Mouse (Mus musculus): ENCODE data around the gene Trarg1. TPM values are rescaled to one million over a fixed set of nuclear protein-coding genes. Genes with fewer than 3 reads are reported as not detected.
"Not testable (repeated sequence)": the region's sequence is repeated elsewhere in the genome, so short reads cannot be mapped to it uniquely, and the experiment has no call there.

Gene Trarg1
- total RNA-seq (2014; fragmentation: Nextera tagmentation) (not detected in 2 replicates), total RNA-seq (2017) (not detected in 2 replicates)

DNA sequence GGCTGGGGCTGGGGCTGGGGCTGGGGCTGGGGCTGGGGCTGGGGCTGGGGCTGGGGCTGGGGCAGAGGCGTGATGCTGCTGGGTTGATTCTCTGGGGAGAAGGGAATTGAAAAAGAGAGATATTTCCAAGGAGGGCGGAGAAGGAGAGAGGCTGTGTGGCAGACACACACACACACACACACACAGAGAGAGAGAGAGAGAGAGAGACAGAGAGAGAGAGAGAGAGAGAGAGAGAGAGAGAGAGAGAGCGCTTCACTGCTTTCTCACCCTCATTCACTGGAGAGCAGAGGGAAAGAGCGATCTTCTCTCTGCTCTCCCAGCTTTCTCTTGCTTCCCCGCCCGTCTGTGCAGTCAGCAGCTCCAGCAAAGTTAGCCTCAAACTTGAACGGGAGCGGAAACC lies at the start of gene Trarg1:
TSS of gene Trarg1 (plus strand) at position 301 of the 400 bp plus-strand sequence.
- not testable (repeated sequence) for ATAC-seq (replicated peaks; ENCODE audit: low FRiP score, low TSS enrichment, poor library complexity, severe bottlenecking)

DNA sequence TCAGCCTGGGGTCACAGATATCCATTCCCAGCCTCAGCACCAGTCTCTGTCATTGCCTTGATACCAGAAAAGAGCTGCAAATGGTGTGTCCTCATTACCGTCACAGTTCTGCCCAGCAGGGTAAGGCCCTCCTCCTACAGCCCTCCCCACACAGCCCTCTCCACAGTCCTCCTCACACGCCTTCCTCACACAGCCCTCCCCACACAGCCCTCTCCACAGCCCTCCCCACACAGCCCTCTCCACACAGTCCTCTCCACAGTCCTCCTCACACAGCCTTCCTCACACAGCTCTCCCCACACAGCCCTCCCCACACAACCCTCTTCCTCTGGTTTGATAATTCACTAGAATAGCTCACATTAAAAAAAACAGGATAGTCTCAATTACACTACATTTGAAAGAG lies 49.6 kb upstream of the Trarg1 start:
- no peak for ATAC-seq (replicated peaks; ENCODE audit: low FRiP score, low TSS enrichment, poor library complexity, severe bottlenecking)

DNA sequence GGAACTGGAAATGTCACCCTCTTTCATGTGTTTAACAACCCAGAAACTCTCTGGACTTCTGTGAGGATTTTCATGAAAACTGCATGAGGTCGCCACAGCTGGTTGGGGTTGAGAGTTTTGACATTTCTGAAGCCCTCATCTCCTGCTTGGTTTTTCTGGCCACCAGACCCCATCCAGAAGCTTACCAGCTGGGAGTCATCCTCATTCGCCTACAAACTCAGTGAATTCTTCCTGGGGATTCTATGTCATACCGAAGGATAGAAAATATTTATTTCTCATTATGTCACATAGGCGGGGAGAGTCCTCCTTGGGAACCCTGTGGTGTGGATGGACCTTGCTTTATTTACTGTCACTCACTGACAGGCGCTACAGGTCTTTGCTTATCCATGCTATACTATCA lies 49.1 kb upstream of the Trarg1 start:
- no peak for ATAC-seq (replicated peaks; ENCODE audit: low FRiP score, low TSS enrichment, poor library complexity, severe bottlenecking)

DNA sequence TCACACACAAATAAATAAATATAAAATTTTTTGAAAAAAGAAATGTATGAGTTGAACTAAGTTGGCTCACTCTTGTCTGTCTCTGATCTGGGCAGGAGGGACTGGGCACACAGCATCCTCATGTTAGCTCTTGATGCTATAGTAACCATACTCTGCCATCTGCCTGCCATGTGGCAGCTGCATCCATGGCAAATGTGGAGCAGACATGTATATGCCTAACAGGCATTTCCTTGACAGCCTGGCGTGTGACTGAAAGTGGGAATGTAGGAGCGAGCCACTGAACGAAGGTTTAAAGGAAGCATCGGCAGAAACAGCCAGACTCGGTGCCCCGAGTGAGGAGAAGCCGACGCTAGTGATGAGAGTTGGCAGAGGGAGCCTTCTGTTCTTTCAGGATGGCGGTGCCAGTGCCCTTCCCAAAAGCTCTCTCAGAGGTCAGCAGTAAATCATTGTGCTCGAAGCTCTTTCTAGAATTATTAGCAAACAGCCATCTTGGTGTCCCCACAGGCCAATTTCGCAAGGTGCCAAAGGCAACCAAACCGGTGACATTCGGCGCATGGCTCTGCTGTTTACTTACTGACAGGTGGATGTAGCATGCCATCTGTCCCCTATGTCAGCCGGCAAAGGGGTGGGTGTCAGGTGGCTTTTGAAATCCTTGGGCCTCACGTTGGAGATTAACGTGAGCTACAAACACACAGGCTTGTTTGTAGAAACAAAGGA lies 40.2 kb upstream of the Trarg1 start:
- no peak for ATAC-seq (replicated peaks; ENCODE audit: low FRiP score, low TSS enrichment, poor library complexity, severe bottlenecking)

DNA sequence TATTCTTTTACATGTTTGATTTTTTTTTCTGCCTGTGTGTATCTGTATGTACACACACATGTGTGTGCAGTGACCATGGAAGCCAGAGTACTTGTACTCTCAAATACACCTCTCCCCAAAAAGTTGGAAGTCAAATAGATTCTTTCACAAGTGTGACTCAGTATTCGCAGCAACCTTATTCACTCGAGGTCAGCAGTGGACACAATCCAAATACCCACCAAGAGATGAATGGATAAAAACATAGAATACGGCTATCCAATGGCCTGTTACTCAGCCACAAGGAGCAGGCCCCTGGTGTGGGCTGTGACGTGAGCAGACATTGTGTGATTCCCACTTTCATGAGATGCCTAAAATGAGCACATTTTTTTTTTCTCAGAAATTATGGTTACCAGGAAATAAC lies 39.4 kb upstream of the Trarg1 start:
- no peak for ATAC-seq (replicated peaks; ENCODE audit: low FRiP score, low TSS enrichment, poor library complexity, severe bottlenecking)

DNA sequence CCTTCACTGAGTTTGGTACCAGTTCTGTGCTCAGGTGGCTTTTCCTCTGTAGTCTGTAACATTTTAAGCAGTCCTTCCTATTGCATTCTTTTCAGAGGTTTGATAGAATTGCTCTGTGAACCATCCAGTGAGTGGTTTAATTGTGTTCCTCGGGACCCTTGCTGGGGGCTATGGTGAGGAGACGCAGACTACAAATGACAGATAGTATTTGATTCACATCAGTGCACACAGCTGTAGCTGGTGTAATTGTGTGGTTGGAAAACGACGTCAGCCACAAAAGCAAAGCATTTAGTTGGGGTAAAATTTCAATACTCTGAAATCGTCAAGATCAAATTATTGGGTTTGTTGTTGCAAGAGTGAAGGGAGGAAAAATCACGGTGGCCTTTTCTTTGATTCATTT lies 35.4 kb upstream of the Trarg1 start:
- no peak for ATAC-seq (replicated peaks; ENCODE audit: low FRiP score, low TSS enrichment, poor library complexity, severe bottlenecking)

DNA sequence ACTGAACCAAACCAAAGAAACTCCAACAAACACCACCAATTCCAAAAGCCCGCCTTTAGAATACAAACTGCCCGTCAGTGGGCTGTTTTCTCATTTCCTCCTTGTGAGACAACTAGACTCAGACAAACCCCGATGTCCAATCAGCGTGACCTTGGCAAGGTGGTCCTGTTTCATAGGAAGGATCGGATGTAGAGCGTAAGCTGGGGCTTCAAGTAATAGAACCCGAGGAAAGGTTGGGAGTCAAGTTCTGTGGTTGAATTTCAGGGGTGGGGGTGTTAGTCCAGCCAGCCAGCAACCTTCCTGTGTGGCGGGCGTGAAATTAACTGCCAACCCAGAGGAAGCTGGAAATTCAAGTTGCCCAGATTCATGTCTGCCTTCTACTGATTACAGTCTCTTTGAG lies 34.6 kb upstream of the Trarg1 start:
- ATAC-seq (replicated peaks; ENCODE audit: low FRiP score, low TSS enrichment, poor library complexity, severe bottlenecking) = no peak

DNA sequence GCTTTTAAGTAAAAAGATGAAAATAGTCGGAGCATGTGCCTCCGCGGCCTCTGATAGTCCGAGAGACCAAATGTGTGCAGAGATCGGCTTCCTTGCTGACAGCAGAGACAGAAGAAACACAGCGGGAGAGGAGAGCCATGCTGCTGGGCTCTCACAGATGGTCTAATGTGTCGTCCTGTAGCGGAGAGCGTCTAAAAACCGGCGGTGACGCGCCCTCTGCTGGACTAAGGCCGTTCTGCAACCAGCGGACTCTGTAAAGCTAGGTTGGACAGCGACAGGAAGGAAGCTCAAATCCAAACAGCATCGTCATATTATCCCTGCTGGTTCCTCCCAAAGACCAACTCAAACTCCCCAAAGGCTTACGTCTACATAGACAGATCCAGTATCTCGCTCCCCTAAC lies 33.7 kb upstream of the Trarg1 start:
- ATAC-seq (replicated peaks; ENCODE audit: low FRiP score, low TSS enrichment, poor library complexity, severe bottlenecking) = peak; percentile 83

DNA sequence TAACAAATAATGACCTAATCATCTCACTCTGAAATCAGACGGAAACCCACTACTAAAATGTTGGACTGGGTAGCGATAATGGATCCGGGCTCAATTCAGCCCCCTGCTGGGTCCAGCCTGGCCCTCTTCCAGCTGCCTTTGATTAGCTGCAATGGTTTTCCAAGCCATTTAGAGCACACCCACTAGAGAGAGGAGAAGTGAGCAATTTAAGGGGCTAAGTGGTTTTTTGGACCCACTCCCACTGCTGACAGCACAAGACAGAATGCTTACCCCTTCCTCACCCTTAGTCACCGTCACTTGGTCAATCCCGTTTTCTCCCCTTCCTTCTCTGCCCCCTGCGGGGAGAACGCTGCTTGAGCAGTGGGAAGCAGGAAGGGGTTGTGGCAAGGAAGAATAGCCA lies 32.5 kb upstream of the Trarg1 start:
- no peak for ATAC-seq (replicated peaks; ENCODE audit: low FRiP score, low TSS enrichment, poor library complexity, severe bottlenecking)

DNA sequence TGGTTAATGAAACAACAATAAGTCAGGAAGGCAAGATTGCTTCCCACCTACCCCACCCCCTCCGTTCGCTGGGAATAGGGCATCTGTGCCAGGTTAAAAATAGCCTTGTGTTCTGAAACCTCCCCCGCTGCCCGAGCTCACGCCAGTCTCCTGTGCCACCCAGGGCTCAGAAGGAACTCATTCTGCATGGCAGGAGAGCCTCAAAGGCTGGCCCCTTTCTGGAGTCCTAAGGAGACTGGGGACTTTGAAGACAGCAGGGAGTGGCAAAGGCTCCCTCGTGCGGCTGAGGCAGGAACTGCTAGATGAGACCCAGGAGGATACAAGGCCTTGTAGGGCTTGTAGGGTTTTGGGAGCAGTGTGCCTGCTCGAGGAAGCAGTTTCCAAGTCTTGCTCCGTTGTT lies 32.1 kb upstream of the Trarg1 start:
- ATAC-seq (replicated peaks; ENCODE audit: low FRiP score, low TSS enrichment, poor library complexity, severe bottlenecking) = peak; percentile 85

DNA sequence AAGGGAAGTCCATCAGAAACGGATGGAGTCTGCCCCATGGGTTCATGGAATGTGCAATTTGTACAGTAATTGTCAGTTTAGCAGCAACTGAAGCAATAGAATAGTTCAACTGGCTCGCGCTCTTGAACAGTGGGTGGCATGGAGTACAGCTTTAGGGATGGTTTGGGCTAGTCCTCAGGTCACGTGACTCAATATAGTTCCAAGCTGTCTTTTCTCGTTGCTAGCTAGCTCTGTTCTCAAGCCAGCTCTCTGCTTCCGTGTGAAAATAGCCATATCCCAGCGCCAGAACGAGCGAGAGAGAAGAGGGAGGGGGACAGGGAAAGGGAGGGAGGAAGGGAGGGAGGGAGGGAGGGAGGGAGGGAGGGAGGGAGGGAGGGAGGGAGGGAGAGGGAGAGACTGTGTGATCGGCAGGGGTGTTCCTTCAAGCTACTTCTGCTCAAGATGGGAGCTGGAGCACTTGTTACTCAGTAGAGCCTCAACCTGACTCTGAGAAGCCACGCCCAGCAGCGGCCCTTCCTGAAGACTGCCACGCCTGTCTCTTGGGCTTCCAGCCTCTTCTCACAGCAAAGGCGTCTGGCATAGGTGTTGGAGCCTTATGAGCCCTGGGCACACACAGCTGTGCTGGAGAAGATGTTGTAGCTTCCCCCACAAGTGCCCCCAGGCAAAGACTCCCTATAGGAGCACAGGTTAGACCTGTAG lies 28.6 kb upstream of the Trarg1 start:
- no peak for ATAC-seq (replicated peaks; ENCODE audit: low FRiP score, low TSS enrichment, poor library complexity, severe bottlenecking)

DNA sequence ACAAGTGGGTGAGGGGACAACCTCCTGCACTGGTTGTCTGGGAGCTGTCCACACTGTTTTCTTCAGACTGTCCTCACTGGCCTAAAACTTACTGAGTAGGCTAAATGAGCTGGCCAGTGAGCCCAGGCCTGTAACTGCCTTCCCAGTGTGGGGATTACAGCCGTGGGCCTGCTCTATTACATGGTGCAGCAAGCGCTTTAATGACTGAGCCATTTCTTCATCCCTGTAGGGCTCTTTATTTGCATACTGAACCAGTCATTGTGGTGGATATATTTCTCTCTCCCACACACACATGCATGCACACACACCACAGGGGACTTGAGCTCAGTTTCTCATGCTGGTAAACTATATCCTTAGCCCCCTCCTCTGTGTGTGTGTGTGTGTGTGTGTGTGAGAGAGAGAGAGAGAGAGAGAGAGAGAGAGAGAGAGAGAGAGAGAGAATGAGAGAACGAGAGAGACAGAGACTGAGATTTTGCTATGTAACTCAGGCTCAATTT lies 26.7 kb upstream of the Trarg1 start:
- ATAC-seq (replicated peaks; ENCODE audit: low FRiP score, low TSS enrichment, poor library complexity, severe bottlenecking) = no peak

DNA sequence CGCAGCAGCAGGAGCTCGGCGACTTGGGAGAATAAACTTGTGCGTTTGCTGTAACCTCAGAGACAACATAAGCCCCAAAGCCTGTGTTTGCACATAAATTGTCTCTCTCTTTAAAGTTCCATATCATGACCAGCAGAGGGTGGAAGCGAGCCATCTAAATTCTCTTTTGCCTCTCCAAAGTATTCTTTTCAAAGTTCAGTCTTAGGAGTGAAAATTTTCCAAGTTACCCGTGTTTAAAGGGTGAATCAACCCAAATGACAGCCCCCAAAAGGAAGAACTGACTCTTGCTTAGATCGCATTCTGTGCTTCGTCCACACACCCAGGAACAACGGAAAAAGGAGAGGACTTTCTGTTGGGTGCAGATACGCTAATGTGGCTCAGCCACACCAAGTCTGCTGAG lies 24.5 kb upstream of the Trarg1 start:
- peak; percentile 59; the same call in 1 of the 2 replicates for ATAC-seq (replicated peaks; ENCODE audit: low FRiP score, low TSS enrichment, poor library complexity, severe bottlenecking)

DNA sequence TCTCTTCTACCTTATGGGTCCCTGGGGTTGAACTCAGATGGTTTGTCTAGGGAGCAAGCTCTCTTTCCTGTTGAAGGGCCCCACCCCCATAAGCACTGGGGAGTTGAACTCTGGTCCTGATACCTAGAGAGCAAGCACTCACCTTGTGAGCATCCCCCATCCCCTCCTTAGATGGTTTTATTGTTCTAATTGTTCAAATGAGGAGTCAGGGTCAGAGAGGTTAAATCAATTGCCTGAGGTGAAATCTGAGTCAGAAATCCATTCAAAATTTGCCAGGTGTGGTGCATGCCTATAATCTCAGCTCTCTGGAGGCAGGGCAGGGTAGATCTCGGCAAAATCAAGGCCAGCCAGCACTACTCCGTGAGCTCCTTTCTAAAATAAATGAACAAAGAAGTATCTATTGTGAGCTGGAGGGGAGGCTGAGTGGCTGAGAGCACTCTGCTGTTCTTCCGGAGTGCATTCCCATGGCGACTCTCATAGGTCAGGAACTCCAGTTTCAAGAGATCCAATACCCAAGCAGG lies 22.1 kb upstream of the Trarg1 start:
- no peak for ATAC-seq (replicated peaks; ENCODE audit: low FRiP score, low TSS enrichment, poor library complexity, severe bottlenecking)

DNA sequence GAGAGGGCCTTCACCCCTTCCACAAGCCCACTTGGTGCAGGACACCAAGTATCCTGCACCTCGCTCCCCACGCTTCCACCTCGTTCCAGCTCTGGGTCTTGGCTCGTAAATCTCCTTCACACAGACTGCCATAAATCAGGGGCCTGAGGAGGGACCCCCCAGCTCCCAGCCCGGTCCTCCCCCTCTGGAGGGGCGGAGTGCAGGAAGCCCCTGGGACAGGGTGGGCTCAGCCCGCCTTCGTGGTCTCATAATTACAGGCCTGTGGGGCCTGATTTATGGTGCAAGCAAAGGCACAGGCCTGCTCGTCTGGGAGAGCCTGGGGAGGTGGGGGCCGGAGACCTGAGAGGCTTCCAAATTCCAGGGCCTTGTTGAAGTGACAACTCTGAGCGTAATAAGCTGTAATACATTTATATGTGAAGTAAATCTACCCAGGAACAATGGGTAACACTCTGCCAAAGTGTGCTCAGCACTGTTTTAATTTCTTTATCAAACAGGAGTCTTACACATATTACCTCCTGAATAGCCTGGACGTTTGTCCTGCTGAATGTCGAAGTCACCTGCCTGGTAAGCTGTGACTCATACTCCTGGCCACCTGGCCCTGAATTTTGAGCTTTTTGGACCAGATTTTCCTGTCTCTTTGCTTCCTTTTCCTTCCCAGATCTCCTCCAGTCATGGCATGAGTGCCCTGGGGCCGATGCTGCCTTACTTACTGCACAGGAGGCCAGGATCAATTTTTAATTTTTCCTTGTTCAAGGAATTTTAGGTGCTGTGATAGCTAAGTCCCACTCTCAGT lies 20.3 kb upstream of the Trarg1 start:
- no peak for ATAC-seq (replicated peaks; ENCODE audit: low FRiP score, low TSS enrichment, poor library complexity, severe bottlenecking)

DNA sequence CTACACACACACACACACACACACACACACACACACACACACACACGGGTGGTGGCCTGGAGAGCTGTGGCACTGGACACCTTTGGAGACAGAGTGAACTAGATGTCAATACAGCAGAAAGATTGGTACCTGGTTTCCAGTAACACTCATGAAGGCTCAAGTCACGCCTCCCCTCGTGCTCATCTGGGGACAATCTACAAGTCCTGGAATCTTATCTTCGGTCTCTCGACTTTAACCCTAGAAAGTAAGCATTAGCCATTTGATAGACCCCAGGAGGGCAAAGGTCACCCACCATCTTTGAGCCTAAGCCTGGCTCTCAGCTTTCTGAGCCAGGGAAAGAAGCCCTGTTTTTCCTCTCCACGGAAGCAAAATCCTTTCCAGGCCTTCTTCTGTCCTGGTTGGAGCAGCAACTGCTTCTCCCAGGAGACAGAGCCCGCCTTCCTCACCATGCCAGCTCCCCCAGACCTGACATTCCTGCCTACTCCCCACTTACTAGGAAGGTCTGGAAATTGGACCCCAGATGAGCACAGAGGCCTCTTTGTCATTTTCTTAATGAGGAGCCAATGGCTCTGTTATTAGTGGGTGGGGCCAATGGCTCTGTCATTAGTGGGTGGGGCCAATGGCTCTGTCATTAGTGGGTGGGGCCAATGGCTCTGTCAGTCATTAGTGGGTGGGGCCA lies 17.7 kb upstream of the Trarg1 start:
- ATAC-seq (replicated peaks; ENCODE audit: low FRiP score, low TSS enrichment, poor library complexity, severe bottlenecking) = no peak

DNA sequence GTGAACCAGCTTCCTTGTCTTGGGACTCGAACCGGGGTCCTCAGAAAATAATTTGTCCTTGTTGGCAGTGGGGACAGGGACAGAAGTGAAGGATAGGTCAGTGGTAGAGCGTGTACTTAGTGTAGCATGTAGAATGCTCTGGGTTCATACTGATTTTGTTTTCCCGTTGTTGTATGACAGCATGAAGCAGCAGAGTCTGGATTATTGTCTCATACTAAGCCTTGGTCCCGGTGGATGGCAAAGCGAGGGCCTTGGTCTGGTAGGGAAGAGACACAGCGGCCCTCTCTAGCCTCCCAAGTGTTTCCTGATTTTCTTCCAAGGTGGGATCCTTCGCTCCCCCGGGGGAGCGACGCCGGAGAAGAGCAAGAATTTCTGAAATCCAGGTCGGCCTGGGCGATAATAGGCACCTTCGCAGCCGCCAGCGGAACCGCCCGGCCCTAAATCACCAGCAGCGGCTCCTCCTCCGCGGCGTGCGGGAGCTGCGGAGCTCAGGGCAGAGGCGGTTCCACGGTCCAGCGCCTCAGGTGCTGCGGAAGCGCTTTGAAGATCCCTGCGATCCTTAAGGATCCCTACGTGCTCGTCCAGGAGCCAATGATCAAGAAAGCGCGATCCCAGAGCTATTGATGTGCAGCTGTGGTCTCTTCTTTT lies 13.5 kb upstream of the Trarg1 start:
- ATAC-seq (replicated peaks; ENCODE audit: low FRiP score, low TSS enrichment, poor library complexity, severe bottlenecking) = no peak

DNA sequence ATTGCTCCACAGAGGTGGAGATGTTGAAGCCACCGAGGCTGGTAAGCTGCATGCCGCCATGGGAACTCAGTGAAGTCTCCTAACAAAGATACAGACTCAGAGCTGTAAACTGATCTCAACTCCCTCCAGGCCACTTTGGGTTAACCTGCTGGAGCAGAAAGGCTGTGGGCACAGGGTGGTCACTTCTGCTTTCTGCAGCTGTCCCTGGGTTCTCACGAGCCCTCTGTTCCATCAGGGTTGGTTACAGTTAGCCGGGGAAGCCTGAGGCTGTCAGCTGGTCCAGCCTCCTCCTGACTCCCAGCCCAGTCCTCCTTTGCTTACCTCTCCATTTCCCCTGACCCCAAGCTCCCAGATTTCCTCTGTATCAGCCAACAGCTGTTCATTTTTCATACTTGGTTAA lies 11.8 kb upstream of the Trarg1 start:
- no peak for ATAC-seq (replicated peaks; ENCODE audit: low FRiP score, low TSS enrichment, poor library complexity, severe bottlenecking)

DNA sequence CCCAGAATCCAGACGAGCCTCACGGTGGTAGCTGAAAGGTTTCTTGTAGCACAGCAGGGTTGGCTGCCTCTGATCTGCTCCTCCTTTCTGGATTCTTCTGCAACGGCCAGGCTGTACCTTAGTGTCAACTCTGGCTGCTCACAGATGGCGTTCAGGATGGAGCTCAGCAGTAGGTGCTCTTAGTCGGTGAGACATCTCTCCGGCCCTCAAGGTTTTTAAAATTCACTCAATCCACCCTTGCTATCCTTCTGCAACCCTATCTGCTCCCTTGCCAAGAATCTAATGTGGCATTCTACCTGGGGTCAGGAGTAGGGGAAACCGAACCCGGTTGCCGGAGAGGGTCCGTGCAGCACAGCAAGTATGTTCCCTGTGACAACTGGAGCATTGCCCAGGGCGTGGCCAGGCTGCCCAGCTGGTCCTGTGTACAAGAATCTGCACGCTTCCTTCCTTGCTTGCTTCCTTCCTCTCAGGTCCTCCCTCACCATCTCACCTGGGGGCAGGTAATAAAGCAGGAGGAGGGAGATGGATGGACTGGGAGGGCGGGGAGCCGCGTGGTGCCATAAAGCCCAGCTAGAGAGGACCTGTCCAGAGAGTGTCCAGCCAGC lies 7.6 kb upstream of the Trarg1 start, which contains the start of gene Bhlha9:
TSS of gene Bhlha9 (plus strand) at position 600 of the 605 bp plus-strand sequence.
- ATAC-seq (replicated peaks; ENCODE audit: low FRiP score, low TSS enrichment, poor library complexity, severe bottlenecking) = no peak
